Mouse (Mus musculus) intestine, embryonic 16.5 days (tissue): ENCODE results near the gene 4933415A04Rik. TPM values are rescaled to one million over a fixed set of nuclear protein-coding genes. Genes with fewer than 3 reads are reported as not detected.
A peak's percentile ranks its signal among the peaks of the same experiment; 100 is the strongest.

ENCODE experiments used
- ATAC-seq: fragments of 200-750 bp; cut with Nextera tagmentation; 2 replicates; pipeline ENCODE4 v1.8.0; 2017; ENCODE audit warnings: moderate TSS enrichment, moderate library complexity
- H3K27ac ChIP-seq: fragments of 300-500 bp; sonication (generic); 2 replicates; pipeline ENCODE4 v1.5.1; 2014; ENCODE audit warnings: mild to moderate bottlenecking, low read length
- H3K27me3 ChIP-seq: fragments of 300-500 bp; sonication (generic); replicated peaks from 2 replicates; pipeline ENCODE4 v1.6.1; 2014; ENCODE audit warnings: low read length, control low read depth, mixed read lengths; ENCODE audit not compliant: control insufficient read depth, insufficient read depth
- H3K36me3 ChIP-seq: fragments of 300-500 bp; sonication (generic); 2 replicates; pipeline ENCODE4 v1.6.1; 2014; ENCODE audit warnings: low read length, control low read depth; ENCODE audit not compliant: control insufficient read depth, insufficient read depth
- H3K4me1 ChIP-seq: fragments of 300-500 bp; sonication (generic); 2 replicates; pipeline ENCODE4 v1.6.1; 2014; ENCODE audit warnings: low read length, control low read depth, mixed read lengths; ENCODE audit not compliant: control insufficient read depth, insufficient read depth
- H3K4me2 ChIP-seq: fragments of 300-500 bp; sonication (generic); 2 replicates; pipeline ENCODE4 v1.6.1; 2014; ENCODE audit warnings: low read depth, low read length, control low read depth
- H3K4me3 ChIP-seq: fragments of 300-500 bp; sonication (generic); 2 replicates; pipeline ENCODE4 v1.5.1; 2014; ENCODE audit warnings: mild to moderate bottlenecking, low read length
- H3K9ac ChIP-seq: fragments of 300-500 bp; sonication (generic); 2 replicates; pipeline ENCODE4 v1.6.1; 2014; ENCODE audit warnings: low read depth, low read length
- H3K9me3 ChIP-seq: fragments of 300-500 bp; sonication (generic); 2 replicates; pipeline ENCODE4 v1.6.1; 2016; ENCODE audit warnings: low read length, control low read depth; ENCODE audit not compliant: control insufficient read depth
- WGBS: fragments of 180-500 bp; shearing (Covaris S2); extraction: QIAGEN DNeasy Blood & Tissue Kit; methylation state at CpG from one replicate; pipeline ENCODE4 v1.1.7; 2014; 5-methylcytosine and 5-hydroxymethylcytosine counted together
- polyA plus RNA-seq: library from polyadenylated mRNA; unstranded; fragments of >200 nt; fragmentation: Nextera tagmentation; extraction: Ambion mirVana; gene quantifications from 2 replicates; pipeline ENCODE4 v1.2.1, GENCODE M21; 2015

4933415A04Rik gene
- polyA plus RNA-seq, 1 experiment from 2014 or later: 5.0 TPM

DNA sequence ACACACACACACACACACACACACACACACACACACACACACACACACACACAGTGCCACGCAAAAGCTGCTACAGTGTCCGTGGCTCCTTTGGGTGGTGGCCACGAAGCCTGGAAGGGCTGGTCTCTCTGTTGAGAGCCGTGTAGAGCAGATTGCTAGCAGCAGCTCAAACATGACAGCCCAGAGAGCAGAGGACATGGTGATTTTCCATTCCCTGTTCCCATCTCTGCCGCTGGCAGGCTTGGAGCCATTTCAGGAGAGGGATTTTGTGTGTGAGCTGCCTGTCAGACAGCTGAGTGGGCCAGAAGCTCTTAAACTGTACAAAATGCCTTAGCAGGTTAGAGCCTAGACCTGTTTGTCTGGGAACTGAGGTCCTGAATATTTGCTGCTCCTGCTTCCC lies 20.1 kb upstream of the 4933415A04Rik start:
- Histone ChIP-seq H3K27me3 (no peaks in the 10 kb centered on the region), H3K9me3 (no peaks in the 10 kb centered on the region), H3K4me3 (no peak overlapping the region), H3K4me2 (no peak overlapping the region), H3K36me3 (no peaks in the 10 kb centered on the region), H3K9ac (peak overlapping the region; percentile 16), H3K27ac (no peak overlapping the region), H3K4me1 (peaks cover 13% of the 10 kb centered on the region)
- no peak for ATAC-seq
- WGBS: 55% methylated on average over 5 of the region's 5 CpGs

DNA sequence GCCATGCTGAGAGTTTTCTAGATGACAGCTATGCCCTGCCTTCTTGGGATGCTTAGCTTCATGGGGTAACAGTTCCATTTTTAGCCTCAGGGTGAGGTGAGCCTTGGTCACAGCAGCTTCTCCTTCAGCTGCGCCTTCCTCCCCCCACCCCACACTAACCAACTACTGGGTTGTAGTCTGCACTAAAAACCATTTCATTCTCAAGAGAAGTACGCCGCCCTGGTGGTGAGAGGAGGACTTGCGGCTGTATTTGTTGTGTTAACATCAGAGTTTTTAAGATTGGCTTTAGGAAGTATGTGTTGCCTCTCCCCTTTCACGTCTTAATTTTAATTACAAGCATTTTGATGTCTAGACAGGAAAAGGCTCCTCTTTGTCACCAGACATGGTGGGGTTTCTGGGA lies 18.6 kb upstream of the 4933415A04Rik start:
- Histone ChIP-seq H3K4me1 (peaks cover 13% of the 10 kb centered on the region), H3K4me3 (no peak overlapping the region), H3K36me3 (no peaks in the 10 kb centered on the region), H3K27ac (no peak overlapping the region), H3K27me3 (no peaks in the 10 kb centered on the region), H3K4me2 (no peak overlapping the region), H3K9ac (no peak overlapping the region), H3K9me3 (no peaks in the 10 kb centered on the region)
- ATAC-seq: no peak
- WGBS: 70% methylated on average over 5 of the region's 5 CpGs

DNA sequence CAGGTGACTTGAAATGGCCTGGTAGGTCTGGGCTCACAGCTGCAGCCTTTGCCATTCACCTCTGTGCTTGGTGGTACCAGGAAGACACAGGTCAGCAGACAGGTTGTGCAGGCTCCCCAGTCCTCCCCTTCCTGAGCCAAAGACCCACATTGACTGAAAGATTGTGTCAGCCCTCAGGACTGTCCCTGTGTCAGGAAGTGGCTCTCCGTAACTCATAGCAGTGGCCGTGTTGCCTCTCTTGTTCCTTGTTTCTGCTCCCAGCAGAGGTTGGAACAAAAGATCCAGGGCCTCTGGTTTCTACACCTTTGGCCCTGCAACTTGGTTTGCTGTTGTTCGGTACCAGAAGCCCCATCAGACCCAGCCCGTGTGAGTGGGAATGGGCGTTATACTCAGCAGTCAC lies 17.7 kb upstream of the 4933415A04Rik start:
- Histone ChIP-seq H3K36me3 (no peaks in the 10 kb centered on the region), H3K4me3 (no peak overlapping the region), H3K27me3 (no peaks in the 10 kb centered on the region), H3K4me2 (no peak overlapping the region), H3K9ac (no peak overlapping the region), H3K4me1 (peaks cover 13% of the 10 kb centered on the region), H3K9me3 (no peaks in the 10 kb centered on the region), H3K27ac (peak overlapping the region; percentile 74)
- no peak for ATAC-seq
- WGBS: 77% methylated on average over 5 of the region's 5 CpGs

DNA sequence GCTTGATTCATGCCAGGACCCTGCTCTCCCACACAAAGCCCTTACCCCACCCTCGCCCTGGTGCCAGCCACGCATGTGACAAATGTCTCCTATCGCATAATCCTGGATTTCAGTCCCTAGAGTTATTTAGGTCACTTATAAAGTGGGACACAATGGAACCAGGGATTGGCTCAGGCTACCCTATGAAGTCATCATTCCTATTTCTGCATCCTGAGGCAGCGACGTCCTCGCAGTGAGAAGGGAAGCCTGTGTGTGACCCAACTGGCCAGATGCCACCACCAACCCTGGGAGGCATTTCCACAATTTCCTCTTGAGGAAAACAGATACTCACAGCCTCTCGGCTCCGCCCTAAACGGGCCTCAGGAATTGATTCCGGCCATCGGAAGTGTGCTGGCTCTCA lies 17.2 kb upstream of the 4933415A04Rik start:
- peak; percentile 32; the same call in 1 of the 2 replicates for ATAC-seq
- no peak overlapping the region for H3K4me2 ChIP-seq
- 66% methylated on average over 11 of the region's 11 CpGs for WGBS
- peak overlapping the region; percentile 74 for H3K27ac ChIP-seq
- H3K4me3 ChIP-seq: no peak overlapping the region
- H3K4me1 ChIP-seq: peaks cover 13% of the 10 kb centered on the region
- no peaks in the 10 kb centered on the region for H3K9me3 ChIP-seq
- H3K36me3 ChIP-seq: no peaks in the 10 kb centered on the region
- no peaks in the 10 kb centered on the region for H3K27me3 ChIP-seq
- no peak overlapping the region for H3K9ac ChIP-seq

DNA sequence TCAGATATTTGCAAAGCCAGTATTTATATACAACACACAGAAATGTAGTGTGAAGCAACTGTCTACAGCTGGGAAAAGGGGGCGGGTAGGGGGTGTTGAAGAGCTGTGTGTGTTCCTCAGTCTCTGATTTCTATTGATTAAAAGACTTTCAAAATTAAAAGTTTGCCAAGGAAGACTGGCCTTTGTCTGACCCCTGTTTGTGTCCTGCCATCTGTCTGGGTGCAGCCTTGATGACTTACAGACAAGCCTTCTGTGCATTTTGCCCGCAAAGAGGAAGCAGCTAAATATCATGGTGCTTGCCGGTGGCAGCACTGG lies 11.8 kb upstream of the 4933415A04Rik start:
- H3K27me3 ChIP-seq: no peaks in the 10 kb centered on the region
- H3K36me3 ChIP-seq: no peaks in the 10 kb centered on the region
- 18% methylated on average over 3 of the region's 3 CpGs for WGBS
- no peak overlapping the region for H3K4me3 ChIP-seq
- H3K4me2 ChIP-seq: peak overlapping the region; percentile 28; the same call in 1 of the 2 replicates
- no peaks in the 10 kb centered on the region for H3K9me3 ChIP-seq
- H3K4me1 ChIP-seq: peaks cover 13% of the 10 kb centered on the region
- ATAC-seq: no peak
- H3K27ac ChIP-seq: peak overlapping the region; percentile 71
- peak overlapping the region; percentile 38; the same call in 1 of the 2 replicates for H3K9ac ChIP-seq

DNA sequence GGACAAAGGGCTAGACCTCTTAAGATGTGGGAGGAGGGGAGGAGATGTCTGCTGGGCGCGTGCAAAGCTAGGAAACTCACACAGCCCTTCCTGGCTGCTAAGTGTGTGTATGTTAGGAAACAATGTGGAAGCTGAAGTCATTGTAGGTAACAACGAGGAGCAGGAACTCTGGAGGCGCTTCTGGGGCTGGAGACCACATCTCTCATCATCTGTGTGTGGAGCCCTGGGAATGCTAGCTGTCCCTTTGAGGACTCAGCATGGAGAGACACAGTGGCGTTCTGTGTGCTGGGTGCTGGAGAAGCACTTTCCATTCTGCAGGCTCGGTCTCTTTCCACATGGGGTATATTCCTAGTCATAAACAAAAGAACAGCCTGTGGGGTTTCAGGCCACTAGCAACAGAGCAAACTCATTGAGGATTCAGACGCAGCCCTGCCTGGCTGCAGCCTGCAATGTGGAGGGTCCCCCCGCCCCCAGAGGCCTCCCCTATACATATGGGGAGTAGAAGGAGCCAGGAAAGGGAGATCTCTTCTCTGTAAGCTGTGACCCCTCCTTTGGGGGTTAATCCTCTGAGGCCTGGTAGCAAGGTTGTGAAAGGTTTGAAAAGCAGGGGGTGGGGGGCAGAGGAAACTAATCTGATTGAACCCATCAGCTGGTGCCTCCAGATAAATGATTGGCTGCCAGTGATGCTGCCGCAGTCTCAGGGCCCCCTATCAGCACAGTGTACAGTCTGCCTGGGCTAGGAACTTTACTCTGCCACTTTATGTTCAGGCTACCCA lies 11.3 kb upstream of the 4933415A04Rik start:
- no peak overlapping the region for H3K4me3 ChIP-seq
- H3K9me3 ChIP-seq: no peaks in the 10 kb centered on the region
- peak overlapping the region; percentile 38 for H3K9ac ChIP-seq
- peak overlapping the region; percentile 28; the same call in 1 of the 2 replicates for H3K4me2 ChIP-seq
- ATAC-seq: peak; percentile 54
- no peaks in the 10 kb centered on the region for H3K36me3 ChIP-seq
- H3K4me1 ChIP-seq: peaks cover 13% of the 10 kb centered on the region
- no peaks in the 10 kb centered on the region for H3K27me3 ChIP-seq
- WGBS: 25% methylated on average over 9 of the region's 9 CpGs
- peak overlapping the region; percentile 71 for H3K27ac ChIP-seq

DNA sequence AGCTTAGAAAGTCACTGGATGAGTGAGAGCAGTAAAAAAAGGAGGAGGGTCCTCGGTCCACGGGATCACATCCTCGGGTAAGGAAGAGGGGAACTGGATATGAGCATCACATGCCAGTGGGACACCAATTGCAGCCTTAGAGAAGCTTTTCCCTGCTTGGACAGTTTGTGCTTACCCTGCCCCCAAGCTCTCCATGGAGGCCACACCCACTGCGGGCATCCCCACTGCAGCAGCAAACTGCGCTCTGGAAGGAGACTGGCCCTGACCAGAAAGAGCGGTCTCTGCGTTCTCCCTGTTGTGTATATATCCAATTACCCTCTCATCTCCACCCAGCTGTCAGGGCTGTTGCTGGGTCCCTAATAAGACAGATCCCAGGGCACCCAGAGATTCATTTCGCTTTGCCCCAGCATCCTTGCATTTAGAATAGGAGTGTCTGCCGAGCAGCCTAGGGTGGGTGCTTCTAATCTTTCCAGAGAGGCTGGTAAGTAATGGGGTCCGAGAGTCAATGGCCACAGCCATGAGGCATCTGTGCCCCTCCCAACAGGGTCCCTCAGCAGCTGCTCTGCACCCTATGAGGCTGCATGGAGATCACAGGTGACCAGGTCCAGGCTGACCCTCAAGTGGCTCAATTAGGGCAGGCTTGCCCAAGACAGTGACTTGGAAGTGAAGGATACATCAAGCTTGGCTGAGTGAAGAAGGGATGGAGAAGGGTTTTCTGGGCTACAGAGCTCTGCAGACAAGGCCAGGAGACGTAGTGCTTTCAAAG lies 8.9 kb upstream of the 4933415A04Rik start:
- H3K36me3 ChIP-seq: no peaks in the 10 kb centered on the region
- H3K4me2 ChIP-seq: no peak overlapping the region
- WGBS: 50% methylated on average over 11 of the region's 11 CpGs
- H3K9ac ChIP-seq: no peak overlapping the region
- peaks cover 13% of the 10 kb centered on the region for H3K4me1 ChIP-seq
- no peaks in the 10 kb centered on the region for H3K27me3 ChIP-seq
- peak; percentile 45; the same call in 1 of the 2 replicates for ATAC-seq
- no peak overlapping the region for H3K27ac ChIP-seq
- no peak overlapping the region for H3K4me3 ChIP-seq
- H3K9me3 ChIP-seq: no peaks in the 10 kb centered on the region

DNA sequence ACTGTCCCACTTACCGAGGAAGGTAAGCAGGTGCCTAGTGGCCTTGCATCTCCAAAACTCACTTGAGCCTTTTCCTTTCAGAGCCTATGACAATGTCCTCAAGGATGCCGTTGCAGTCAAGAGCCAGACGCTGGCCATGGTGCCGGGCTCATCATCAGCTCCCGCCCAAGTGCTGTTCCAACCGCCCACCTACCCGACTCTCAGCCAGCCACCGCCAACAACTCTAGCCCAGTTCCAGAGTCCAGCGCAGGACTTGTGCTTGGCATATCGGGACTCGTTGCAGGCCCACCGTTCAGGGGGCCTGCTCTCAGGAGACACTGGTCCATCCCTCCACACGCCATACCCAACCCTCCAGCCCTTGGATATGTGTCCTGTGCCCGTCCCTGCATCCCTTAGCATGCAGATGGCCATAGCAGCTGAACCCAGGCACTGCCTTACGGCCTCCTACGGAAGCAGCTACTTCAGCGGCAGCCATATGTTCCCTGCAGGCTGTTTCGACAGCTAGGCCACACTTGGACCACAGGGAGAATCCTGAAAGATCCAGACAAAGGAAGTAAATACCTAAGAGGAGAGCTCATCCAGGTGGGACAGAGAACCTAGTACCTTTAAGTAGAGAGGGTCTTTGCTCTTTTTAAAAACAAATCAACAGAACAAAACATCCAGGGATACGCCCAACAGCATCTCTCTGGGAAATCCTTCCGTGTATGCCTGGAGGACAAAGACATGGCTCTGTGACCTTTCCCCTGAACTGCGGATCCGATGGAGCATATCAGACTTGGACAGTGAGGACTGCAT lies 1.4 kb upstream of the 4933415A04Rik start:
- no peaks in the 10 kb centered on the region for H3K9me3 ChIP-seq
- H3K36me3 ChIP-seq: peaks cover 11% of the 10 kb centered on the region; the same call in 1 of the 2 replicates
- H3K4me1 ChIP-seq: no peaks in the 10 kb centered on the region
- ATAC-seq: no peak
- no peak overlapping the region for H3K9ac ChIP-seq
- H3K27ac ChIP-seq: no peak overlapping the region
- 91% methylated on average over 22 of the region's 22 CpGs for WGBS
- no peaks in the 10 kb centered on the region for H3K27me3 ChIP-seq
- H3K4me3 ChIP-seq: no peak overlapping the region
- no peak overlapping the region for H3K4me2 ChIP-seq

DNA sequence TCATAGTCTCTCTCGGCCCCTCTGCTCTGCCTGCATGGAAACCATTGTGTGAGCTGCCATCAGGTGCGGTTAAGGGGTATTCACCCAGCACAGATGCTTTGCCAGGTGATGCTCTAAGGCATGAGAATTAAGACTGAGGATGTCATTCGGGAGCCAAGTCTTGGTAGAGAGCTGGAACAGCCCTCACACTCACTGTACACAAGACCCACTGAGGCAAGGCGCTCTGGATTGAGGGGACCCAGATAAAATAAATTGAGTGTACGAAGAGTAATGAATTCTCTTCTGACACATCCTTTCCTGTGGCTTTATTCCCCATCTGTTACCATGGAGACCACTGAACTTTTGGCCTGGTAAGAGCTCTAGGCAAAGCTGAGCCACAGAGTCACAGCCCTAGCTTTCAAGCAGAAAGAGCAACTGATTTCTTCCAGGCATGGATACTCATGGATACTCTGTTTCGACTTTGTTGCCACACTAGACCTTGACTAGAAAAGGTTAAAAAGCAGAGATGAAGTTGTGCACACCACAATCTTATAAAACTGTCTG lies 2.8 kb downstream of the 4933415A04Rik start:
- Histone ChIP-seq H3K27me3 (no peaks in the 10 kb centered on the region), H3K4me2 (no peak overlapping the region), H3K4me1 (no peaks in the 10 kb centered on the region), H3K36me3 (peaks cover 7% of the 10 kb centered on the region; the same call in 1 of the 2 replicates), H3K9me3 (no peaks in the 10 kb centered on the region), H3K27ac (no peak overlapping the region), H3K9ac (no peak overlapping the region), H3K4me3 (no peak overlapping the region)
- WGBS: 58% methylated on average over 6 of the region's 6 CpGs
- no peak for ATAC-seq
